Mouse (Mus musculus) stomach, embryonic 16.5 days (tissue): ENCODE measurements at regions not wholly inside any gene's neighbourhood (a gene's known extent, or its start where the extent isn't known, plus 50 kb on each side); places are given as distances from the start of the nearest gene placed in this dataset.
"Not testable (repeated sequence)": the region's sequence is repeated elsewhere in the genome, so short reads cannot be mapped to it uniquely, and the experiment has no call there.

Experiments used
- ATAC-seq: fragments of 200-750 bp; cut with Nextera tagmentation; 2 replicates; pipeline ENCODE4 v1.8.0; 2017; ENCODE audit warnings: moderate number of reproducible peaks, moderate TSS enrichment; ENCODE audit not compliant: insufficient read depth, low FRiP score
- H3K27ac ChIP-seq: fragments of 300-500 bp; sonication (generic); 2 replicates; pipeline ENCODE4 v1.5.1; 2014; ENCODE audit warnings: low read length
- H3K27me3 ChIP-seq: fragments of 300-500 bp; sonication (generic); 2 replicates; pipeline ENCODE4 v1.6.1; 2014; ENCODE audit warnings: low read length, control low read depth, mixed read lengths; ENCODE audit not compliant: control insufficient read depth, insufficient read depth
- H3K36me3 ChIP-seq: fragments of 300-500 bp; sonication (generic); 2 replicates; pipeline ENCODE4 v1.6.1; 2014; ENCODE audit warnings: low read length; ENCODE audit not compliant: control insufficient read depth, insufficient read depth
- H3K4me1 ChIP-seq: fragments of 300-500 bp; sonication (generic); 2 replicates; pipeline ENCODE4 v1.6.1; 2014; ENCODE audit warnings: low read length, control low read depth, mixed read lengths; ENCODE audit not compliant: control insufficient read depth, insufficient read depth
- H3K4me2 ChIP-seq: fragments of 300-500 bp; sonication (generic); 2 replicates; pipeline ENCODE4 v1.6.1; 2014; ENCODE audit warnings: low read depth, low read length, mixed read lengths
- H3K4me3 ChIP-seq: fragments of 300-500 bp; sonication (generic); replicated peaks from 2 replicates; pipeline ENCODE4 v1.5.1; 2014; ENCODE audit warnings: mild to moderate bottlenecking, low read length
- H3K9ac ChIP-seq: fragments of 300-500 bp; sonication (generic); 2 replicates; pipeline ENCODE4 v1.6.1; 2014; ENCODE audit warnings: low read length
- H3K9me3 ChIP-seq: fragments of 300-500 bp; sonication (generic); replicated peaks from 2 replicates; pipeline ENCODE4 v1.6.1; 2016; ENCODE audit warnings: low read length, control low read depth; ENCODE audit not compliant: control insufficient read depth
- WGBS: fragments of 180-500 bp; shearing (Covaris S2); extraction: QIAGEN DNeasy Blood & Tissue Kit; methylation state at CpG from one replicate; pipeline ENCODE4 v1.1.7; 2014; 5-methylcytosine and 5-hydroxymethylcytosine counted together

- ATAC-seq: no peak
- H3K4me2 ChIP-seq: no peak overlapping the region
Observed at GRCm38 (mm10) chr12:46636888-46637287, 181.8 kb downstream of the Nova1 start.

DNA sequence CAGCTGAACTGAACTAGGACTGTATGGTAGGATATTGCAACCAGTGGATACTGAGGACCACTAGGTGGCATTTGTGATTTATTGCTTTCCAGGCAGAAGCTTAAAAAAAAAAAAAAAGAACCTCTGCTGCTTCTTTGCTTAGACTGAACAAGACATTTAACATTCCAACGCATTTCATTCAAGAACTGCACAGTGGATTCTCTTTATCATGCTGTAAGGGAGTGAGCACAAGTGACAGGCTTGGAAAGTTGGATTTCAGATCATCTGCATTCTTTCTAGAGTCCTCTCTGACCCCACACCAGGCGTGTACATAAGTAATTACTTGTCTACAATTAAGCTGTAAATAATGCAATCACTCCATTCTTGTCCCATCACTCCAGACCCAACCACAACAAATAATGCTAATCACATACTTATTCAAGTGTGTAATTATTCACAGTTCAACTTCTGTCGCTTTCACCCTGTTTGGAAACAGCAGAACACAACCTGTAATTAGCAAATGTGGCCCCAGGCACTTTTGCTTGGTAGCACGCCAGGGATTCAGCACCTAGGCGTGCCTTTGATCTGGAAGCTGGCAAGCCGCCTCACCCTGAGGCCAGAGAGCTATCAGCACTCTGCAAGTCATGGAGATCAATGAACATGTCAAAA is 183.5 kb downstream of the Nova1 start:
- Histone ChIP-seq H3K4me1 (no peaks in the 10 kb centered on the region), H3K9me3 (no peaks in the 10 kb centered on the region), H3K36me3 (no peaks in the 10 kb centered on the region), H3K4me2 (no peak overlapping the region), H3K4me3 (no peak overlapping the region), H3K9ac (no peak overlapping the region), H3K27me3 (no peaks in the 10 kb centered on the region), H3K27ac (no peak overlapping the region)
- no peak for ATAC-seq
- WGBS: 16% methylated on average over 6 of the region's 6 CpGs

More at GRCm38 (mm10) chr12:46636888-46637287, 181.8 kb downstream of the Nova1 start:
- Histone ChIP-seq H3K4me1 (no peaks in the 10 kb centered on the region), H3K27me3 (no peaks in the 10 kb centered on the region), H3K4me3 (no peak overlapping the region), H3K9ac (no peak overlapping the region), H3K27ac (no peak overlapping the region), H3K36me3 (no peaks in the 10 kb centered on the region), H3K9me3 (no peaks in the 10 kb centered on the region)

DNA sequence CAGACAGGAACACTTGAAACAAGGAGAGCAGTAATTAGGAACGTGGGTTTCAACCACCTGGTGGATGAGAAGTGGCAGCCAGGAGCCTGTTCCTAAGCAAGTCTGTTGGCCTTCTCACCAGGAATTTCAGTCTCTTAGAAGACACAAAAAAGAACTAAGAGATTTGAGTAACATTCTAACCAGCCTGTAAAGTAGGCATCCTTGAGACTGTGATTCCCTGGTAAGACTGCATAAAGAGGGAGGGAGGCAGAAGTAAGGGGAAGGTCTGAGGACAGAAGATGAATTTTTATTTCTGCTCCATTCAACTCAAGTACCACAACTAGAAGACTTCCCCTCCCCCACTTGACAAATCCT is 184.0 kb downstream of the Nova1 start:
- no peaks in the 10 kb centered on the region for H3K4me1 ChIP-seq
- H3K9me3 ChIP-seq: no peaks in the 10 kb centered on the region
- H3K9ac ChIP-seq: no peak overlapping the region
- H3K4me2 ChIP-seq: no peak overlapping the region
- ATAC-seq: no peak
- H3K4me3 ChIP-seq: no peak overlapping the region
- H3K36me3 ChIP-seq: no peaks in the 10 kb centered on the region
- WGBS: 36% methylated on average over 1 of the region's 1 CpGs
- H3K27me3 ChIP-seq: no peaks in the 10 kb centered on the region
- no peak overlapping the region for H3K27ac ChIP-seq

DNA sequence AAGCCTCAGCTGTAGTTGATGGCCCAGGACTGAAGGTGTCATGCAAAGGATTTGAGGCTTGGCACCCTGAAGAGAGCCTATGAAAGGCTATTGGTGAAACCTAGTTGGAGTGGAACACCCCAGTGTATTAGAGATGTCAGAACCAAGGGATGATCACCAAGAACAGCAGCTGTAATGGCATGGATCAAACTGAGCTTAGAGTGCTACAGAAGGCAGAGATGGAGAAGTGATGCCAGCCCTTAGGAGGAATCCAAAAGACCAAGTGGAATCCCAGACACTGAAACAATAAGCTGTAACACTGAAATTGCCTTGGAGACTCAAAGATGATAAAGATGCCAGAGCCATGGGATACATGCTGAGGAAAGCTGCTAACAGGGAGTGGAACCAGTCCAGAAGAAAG is 186.3 kb downstream of the Nova1 start:
- H3K36me3 ChIP-seq, H3K9ac ChIP-seq, H3K4me3 ChIP-seq, H3K27ac ChIP-seq, ATAC-seq, H3K4me1 ChIP-seq, H3K4me2 ChIP-seq, H3K27me3 ChIP-seq, H3K9me3 ChIP-seq: not testable (repeated sequence)

GRCm38 (mm10) chr12:46627320-46627719 is 191.4 kb downstream of the Nova1 start:
- Histone ChIP-seq H3K4me2 (no peak overlapping the region), H3K9ac (no peak overlapping the region), H3K4me3 (no peak overlapping the region), H3K36me3 (no peaks in the 10 kb centered on the region), H3K4me1 (no peaks in the 10 kb centered on the region), H3K27ac (no peak overlapping the region), H3K27me3 (no peaks in the 10 kb centered on the region), H3K9me3 (no peaks in the 10 kb centered on the region)
- 84% methylated on average over 2 of the region's 2 CpGs for WGBS
- no peak for ATAC-seq

GRCm38 (mm10) chr12:46611439-46611838 is 207.3 kb downstream of the Nova1 start:
- WGBS: 87% methylated on average over 2 of the region's 2 CpGs
- Histone ChIP-seq H3K9ac (no peak overlapping the region), H3K27ac (no peak overlapping the region), H3K4me3 (no peak overlapping the region), H3K4me2 (no peak overlapping the region), H3K9me3 (no peaks in the 10 kb centered on the region), H3K36me3 (no peaks in the 10 kb centered on the region), H3K4me1 (no peaks in the 10 kb centered on the region), H3K27me3 (no peaks in the 10 kb centered on the region)
- ATAC-seq: no peak

DNA sequence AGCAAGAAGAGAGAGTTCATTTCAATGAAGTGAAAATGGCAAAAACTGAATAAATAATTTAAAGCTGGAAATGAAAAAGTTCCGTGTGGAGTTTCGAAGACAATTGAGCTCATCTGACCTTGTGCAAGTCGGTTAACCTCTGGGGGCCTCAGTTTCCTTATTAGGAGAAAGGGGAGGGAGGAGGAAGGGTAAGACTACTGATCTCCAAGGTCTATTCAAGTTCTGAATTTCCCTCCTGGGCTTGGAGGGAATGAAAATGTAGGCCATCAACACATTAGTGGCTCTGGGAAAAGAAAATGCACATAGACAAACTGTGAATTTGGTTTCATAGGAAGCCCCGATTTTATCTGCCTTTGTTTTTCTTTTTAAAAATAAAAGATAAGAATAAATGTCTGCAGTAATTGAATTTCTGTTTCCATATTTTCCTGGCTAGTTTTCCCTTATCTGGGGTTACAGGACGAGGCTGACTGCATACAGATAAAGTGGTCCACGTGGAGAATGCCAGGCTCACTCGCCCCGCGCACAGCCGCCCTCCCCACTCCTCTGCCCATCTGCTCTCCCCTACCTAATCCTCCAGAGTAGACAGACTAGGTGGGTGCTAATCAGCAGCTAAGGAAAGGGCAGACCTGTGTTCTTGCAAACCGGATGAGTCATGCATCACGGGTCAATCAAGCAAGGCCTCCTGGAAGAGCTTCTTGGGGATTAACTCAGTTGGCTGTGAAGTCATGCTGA is 209.0 kb downstream of the Nova1 start:
- H3K4me1 ChIP-seq: no peaks in the 10 kb centered on the region
- ATAC-seq: no peak
- no peak overlapping the region for H3K4me3 ChIP-seq
- H3K4me2 ChIP-seq: no peak overlapping the region
- H3K27ac ChIP-seq: no peak overlapping the region
- H3K27me3 ChIP-seq: no peaks in the 10 kb centered on the region
- no peaks in the 10 kb centered on the region for H3K36me3 ChIP-seq
- H3K9ac ChIP-seq: no peak overlapping the region
- no peaks in the 10 kb centered on the region for H3K9me3 ChIP-seq
- 51% methylated on average over 12 of the region's 12 CpGs for WGBS

- WGBS: 78% methylated on average over 10 of the region's 10 CpGs
- H3K4me2 ChIP-seq: no peak overlapping the region
- no peaks in the 10 kb centered on the region for H3K4me1 ChIP-seq
- H3K9me3 ChIP-seq: no peaks in the 10 kb centered on the region
- H3K36me3 ChIP-seq: no peaks in the 10 kb centered on the region
- H3K9ac ChIP-seq: no peak overlapping the region
- no peaks in the 10 kb centered on the region for H3K27me3 ChIP-seq
- no peak for ATAC-seq
- no peak overlapping the region for H3K27ac ChIP-seq
- no peak overlapping the region for H3K4me3 ChIP-seq
Observed at GRCm38 (mm10) chr12:46608290-46608910, 210.3 kb downstream of the Nova1 start.

- H3K4me3 ChIP-seq: no peak overlapping the region
- no peaks in the 10 kb centered on the region for H3K27me3 ChIP-seq
- 27% methylated on average over 4 of the region's 4 CpGs for WGBS
- H3K9me3 ChIP-seq: no peaks in the 10 kb centered on the region
- no peak overlapping the region for H3K4me2 ChIP-seq
- H3K9ac ChIP-seq: no peak overlapping the region
- H3K36me3 ChIP-seq: no peaks in the 10 kb centered on the region
- no peaks in the 10 kb centered on the region for H3K4me1 ChIP-seq
- no peak overlapping the region for H3K27ac ChIP-seq
- no peak for ATAC-seq
Observed at GRCm38 (mm10) chr12:46597200-46597599, 221.5 kb downstream of the Nova1 start.
